Mouse (Mus musculus) gastrocnemius, adult 8-10 months (tissue): Measurements from ENCODE around the gene Gm11939. TPM values are rescaled to one million over a fixed set of nuclear protein-coding genes. Genes with fewer than 3 reads are reported as not detected.

Experiments used
- total RNA-seq, 4 experiments: library from RNA; stranded (reverse); gene quantifications; 2 replicates each; pipeline ENCODE4 v1.2.4; 2022

The Gm11939 gene
- total RNA-seq, 4 experiments from 2014 or later: not detected

Other genes starting within 250 kb of the Gm11939 start
- gene Krt25, start 236.5 kb downstream of the Gm11939 start, total RNA-seq: not detected
- not detected for gene Krt26, start 221.5 kb downstream of the Gm11939 start, total RNA-seq
- not detected for gene Krt27, start 208.4 kb downstream of the Gm11939 start, total RNA-seq
- not detected for gene Krt28, start 184.6 kb downstream of the Gm11939 start, total RNA-seq
- 1 to 10 TPM; 3.5 to 4.4 (median 3.8) TPM for gene Krt10, start 170.1 kb downstream of the Gm11939 start, total RNA-seq
- under 1 TPM in 1 of 4 experiments, not detected in 3; 0.17 TPM for gene Krt12, start 137.2 kb downstream of the Gm11939 start, total RNA-seq
- gene Krt20, start 121.3 kb downstream of the Gm11939 start, total RNA-seq: under 1 TPM in 1 of 4 experiments, not detected in 3; 0.13 TPM
- gene Krt23, start 66.3 kb downstream of the Gm11939 start, total RNA-seq: not detected
- not detected for gene Krt39, start 38.1 kb downstream of the Gm11939 start, total RNA-seq
- not detected for gene Krt40, start 16.3 kb downstream of the Gm11939 start, total RNA-seq
- not detected for gene Krtap3-3, start 8.6 kb downstream of the Gm11939 start, total RNA-seq
- gene Krtap3-2, start 2.6 kb downstream of the Gm11939 start, total RNA-seq: not detected
- not detected for gene Krtap3-1, start 7.2 kb upstream of the Gm11939 start, total RNA-seq
- not detected for gene Krtap1-5, start 21.6 kb upstream of the Gm11939 start, total RNA-seq
- gene Krtap1-4, start 24.2 kb upstream of the Gm11939 start, total RNA-seq: not detected
- not detected for gene Krtap1-3, start 31.9 kb upstream of the Gm11939 start, total RNA-seq
- gene Krtap9-3, start 38.6 kb upstream of the Gm11939 start, total RNA-seq: not detected
- gene Gm11938, start 43.8 kb upstream of the Gm11939 start, total RNA-seq: not detected
- not detected for gene Gm11937, start 50.7 kb upstream of the Gm11939 start, total RNA-seq
- not detected for gene Krtap2-4, start 55.4 kb upstream of the Gm11939 start, total RNA-seq
- not detected for gene Gm11562, start 61.0 kb upstream of the Gm11939 start, total RNA-seq
- not detected for gene Krtap4-1, start 68.8 kb upstream of the Gm11939 start, total RNA-seq
- not detected for gene Krtap4-2, start 75.6 kb upstream of the Gm11939 start, total RNA-seq
- not detected for gene Krtap4-7, start 84.6 kb upstream of the Gm11939 start, total RNA-seq
- not detected for gene Gm11555, start 90.8 kb upstream of the Gm11939 start, total RNA-seq
- not detected for gene Gm11563, start 99.5 kb upstream of the Gm11939 start, total RNA-seq
- not detected for gene Krtap4-6, start 106.5 kb upstream of the Gm11939 start, total RNA-seq
- not detected for gene Gm14190, start 131.3 kb upstream of the Gm11939 start, total RNA-seq
- gene Gm14180, start 174.8 kb upstream of the Gm11939 start, total RNA-seq: not detected
- gene Gm11595, start 213.4 kb upstream of the Gm11939 start, total RNA-seq: not detected
- gene Krtap4-8, start 221.2 kb upstream of the Gm11939 start, total RNA-seq: not detected
- gene Krtap4-9, start 225.7 kb upstream of the Gm11939 start, total RNA-seq: not detected
- not detected for gene Gm11596, start 234.0 kb upstream of the Gm11939 start, total RNA-seq
- not detected for gene Gm11569, start 239.5 kb upstream of the Gm11939 start, total RNA-seq
- not detected for gene Gm11554, start 245.0 kb upstream of the Gm11939 start, total RNA-seq